Mouse (Mus musculus): ENCODE measurements around the gene Ano1. TPM values are rescaled to one million over a fixed set of nuclear protein-coding genes. Genes with fewer than 3 reads are reported as not detected.
A peak's percentile ranks its signal among the peaks of the same experiment; 100 is the strongest.

The Ano1 gene
- 22.8 and 26.0 TPM in 2 replicates for polyA plus RNA-seq (2014; fragmentation: Nextera tagmentation; extraction: Ambion mirVana)

DNA sequence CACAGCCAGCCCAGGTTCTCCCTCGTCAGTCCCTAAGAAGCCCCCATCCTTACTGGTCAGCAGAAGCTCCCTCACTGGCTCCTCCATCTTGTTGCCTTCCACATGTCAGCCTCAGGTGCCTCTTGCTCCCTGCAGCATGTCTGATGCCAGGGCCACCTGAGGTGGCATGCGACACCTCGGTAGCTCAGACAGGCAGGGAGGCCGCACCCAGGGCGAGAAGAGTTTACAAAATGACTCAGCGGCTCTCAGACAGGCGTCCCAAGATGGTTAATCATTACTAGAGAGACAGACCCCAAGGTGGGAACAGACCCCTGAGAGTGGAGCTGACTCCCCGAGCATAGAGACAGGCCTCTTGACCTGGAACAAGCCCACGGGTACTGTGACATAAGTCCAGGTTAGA is at the start of gene Ano1:
Gene Ano1 (minus strand): TSS at position 142 of the 400 bp plus-strand sequence.
- Histone ChIP-seq H3K4me2 (no peak within 1 kb of the TSS), H3K27me3 (ENCODE audit: control insufficient read depth, insufficient read depth, low read length) (no peaks in the 10 kb centered on the region), H3K9me3 (ENCODE audit: control insufficient read depth, low read length) (no peaks in the 10 kb centered on the region), H3K36me3 (ENCODE audit: control insufficient read depth, insufficient read depth, low read length) (no peaks in the 10 kb centered on the region), H3K9ac (ENCODE audit: low read length) (no peak within 1 kb of the TSS), H3K4me3 (ENCODE audit: low read depth, low read length) (no peak within 1 kb of the TSS), H3K27ac (ENCODE audit: low read depth, low read length) (no peak within 1 kb of the TSS), H3K4me1 (ENCODE audit: control insufficient read depth, insufficient read depth, low read length) (no peaks in the 10 kb centered on the region)
- no peak for DNase-seq (ENCODE audit: low spot score, missing footprints)
- 92% methylated on average over 9 of the region's 9 CpGs for WGBS
- no peak for ATAC-seq (ENCODE audit: low FRiP score)

DNA sequence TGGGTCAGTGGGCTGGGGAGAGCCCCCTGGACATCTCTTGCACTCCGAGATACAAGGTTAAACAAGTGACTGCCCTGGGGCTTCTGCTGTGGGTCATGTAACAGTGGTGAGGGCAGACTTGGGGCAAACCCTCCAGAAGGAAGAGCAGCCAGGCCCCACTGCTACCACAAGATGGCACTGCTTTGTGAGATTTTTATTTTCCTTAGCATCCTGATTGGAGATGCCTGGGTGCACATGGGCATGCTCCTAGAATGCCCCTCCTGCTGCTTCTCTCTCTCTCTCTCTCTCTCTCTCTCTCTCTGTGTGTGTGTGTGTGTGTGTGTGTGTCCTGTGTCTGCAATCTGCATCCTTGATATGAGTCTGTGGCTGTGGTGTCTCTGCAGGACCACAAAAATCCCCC is 46.7 kb upstream of the Ano1 start:
- no peak overlapping the region for H3K4me2 ChIP-seq
- H3K9ac ChIP-seq (ENCODE audit: low read length) = no peak overlapping the region
- 33% methylated on average over 1 of the region's 1 CpGs for WGBS
- peak; percentile 94 for DNase-seq (ENCODE audit: low spot score, missing footprints)
- no peaks in the 10 kb centered on the region for H3K27me3 ChIP-seq (ENCODE audit: control insufficient read depth, insufficient read depth, low read length)
- ATAC-seq (ENCODE audit: low FRiP score) = 0 out of 2 replicates have a peak, but pooled peaks have one; percentile 30
- no peak overlapping the region for H3K27ac ChIP-seq (ENCODE audit: low read depth, low read length)
- no peaks in the 10 kb centered on the region for H3K9me3 ChIP-seq (ENCODE audit: control insufficient read depth, low read length)
- H3K4me1 ChIP-seq (ENCODE audit: control insufficient read depth, insufficient read depth, low read length) = no peaks in the 10 kb centered on the region
- H3K36me3 ChIP-seq (ENCODE audit: control insufficient read depth, insufficient read depth, low read length) = no peaks in the 10 kb centered on the region
- H3K4me3 ChIP-seq (ENCODE audit: low read depth, low read length) = no peak overlapping the region

DNA sequence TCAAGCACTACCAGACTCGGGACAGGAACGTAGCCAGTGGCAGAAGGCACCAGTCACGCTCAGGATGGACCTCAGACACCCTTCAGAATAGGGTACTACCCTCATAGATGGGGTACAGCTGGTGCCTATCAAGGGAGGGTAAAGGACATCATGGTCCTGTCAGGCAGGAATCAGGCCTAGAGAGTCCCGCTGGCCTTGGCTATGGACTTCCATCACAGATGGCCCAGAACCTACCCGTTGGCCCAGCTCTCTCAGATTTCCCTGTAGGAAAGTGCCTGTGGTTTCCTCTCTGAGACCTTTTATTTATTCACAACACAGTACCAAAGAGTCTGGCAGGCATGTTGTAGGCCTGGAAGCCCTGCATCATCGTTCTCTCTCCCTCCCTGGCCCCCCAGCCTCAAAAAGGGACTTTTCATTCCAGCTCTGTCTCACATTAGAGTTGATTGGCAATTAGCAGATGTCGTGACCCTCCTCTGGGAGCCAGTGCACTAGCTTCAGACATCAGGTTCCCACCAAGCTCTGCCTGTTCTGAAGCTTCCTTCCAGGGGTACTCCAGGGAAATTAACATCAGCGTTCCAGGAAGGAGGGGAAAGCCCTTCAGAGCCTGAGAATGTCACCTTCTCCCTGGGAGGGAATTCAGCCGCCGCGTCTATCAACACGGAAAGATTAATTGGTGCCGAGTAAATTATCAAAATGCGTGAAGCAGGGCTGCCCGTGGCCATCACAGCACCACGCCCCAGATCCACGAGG is 45.4 kb upstream of the Ano1 start:
- Histone ChIP-seq H3K27ac (ENCODE audit: low read depth, low read length) (no peak overlapping the region), H3K27me3 (ENCODE audit: control insufficient read depth, insufficient read depth, low read length) (no peaks in the 10 kb centered on the region), H3K4me2 (no peak overlapping the region), H3K9me3 (ENCODE audit: control insufficient read depth, low read length) (no peaks in the 10 kb centered on the region), H3K4me1 (ENCODE audit: control insufficient read depth, insufficient read depth, low read length) (no peaks in the 10 kb centered on the region), H3K4me3 (ENCODE audit: low read depth, low read length) (no peak overlapping the region), H3K9ac (ENCODE audit: low read length) (no peak overlapping the region), H3K36me3 (ENCODE audit: control insufficient read depth, insufficient read depth, low read length) (no peaks in the 10 kb centered on the region)
- ATAC-seq (ENCODE audit: low FRiP score) (no peak), DNase-seq (ENCODE audit: low spot score, missing footprints) (no peak)
- WGBS = 79% methylated on average over 17 of the region's 17 CpGs

DNA sequence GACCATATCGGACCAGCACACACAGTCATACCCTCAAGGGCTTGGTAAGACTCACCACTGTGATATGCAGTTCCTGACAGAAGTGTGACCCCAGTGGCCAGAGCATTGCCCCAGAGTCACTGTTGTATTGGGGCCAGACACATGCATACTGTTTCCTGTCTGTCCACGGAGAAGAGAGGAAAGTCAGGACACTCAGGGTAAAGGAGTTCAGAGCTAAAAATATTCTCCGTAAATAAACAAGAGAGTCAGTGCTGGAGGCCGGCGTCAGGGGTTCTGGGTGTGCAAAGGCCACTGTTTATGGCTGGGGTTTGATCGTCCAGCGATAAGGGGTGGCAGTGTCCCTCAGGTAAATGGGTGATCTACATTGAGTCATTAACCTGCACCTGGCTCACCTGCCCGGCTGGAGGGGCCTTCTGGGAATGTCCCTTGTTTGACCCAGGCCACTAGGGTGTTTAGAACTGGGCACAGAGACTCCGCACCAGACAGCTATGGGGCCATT is 44.3 kb upstream of the Ano1 start:
- 82% methylated on average over 9 of the region's 9 CpGs for WGBS
- peak; percentile 47 for DNase-seq (ENCODE audit: low spot score, missing footprints)
- Histone ChIP-seq H3K9me3 (ENCODE audit: control insufficient read depth, low read length) (no peaks in the 10 kb centered on the region), H3K27me3 (ENCODE audit: control insufficient read depth, insufficient read depth, low read length) (no peaks in the 10 kb centered on the region), H3K36me3 (ENCODE audit: control insufficient read depth, insufficient read depth, low read length) (no peaks in the 10 kb centered on the region), H3K27ac (ENCODE audit: low read depth, low read length) (no peak overlapping the region), H3K4me2 (no peak overlapping the region), H3K4me1 (ENCODE audit: control insufficient read depth, insufficient read depth, low read length) (no peaks in the 10 kb centered on the region), H3K9ac (ENCODE audit: low read length) (no peak overlapping the region), H3K4me3 (ENCODE audit: low read depth, low read length) (no peak overlapping the region)
- no peak for ATAC-seq (ENCODE audit: low FRiP score)

DNA sequence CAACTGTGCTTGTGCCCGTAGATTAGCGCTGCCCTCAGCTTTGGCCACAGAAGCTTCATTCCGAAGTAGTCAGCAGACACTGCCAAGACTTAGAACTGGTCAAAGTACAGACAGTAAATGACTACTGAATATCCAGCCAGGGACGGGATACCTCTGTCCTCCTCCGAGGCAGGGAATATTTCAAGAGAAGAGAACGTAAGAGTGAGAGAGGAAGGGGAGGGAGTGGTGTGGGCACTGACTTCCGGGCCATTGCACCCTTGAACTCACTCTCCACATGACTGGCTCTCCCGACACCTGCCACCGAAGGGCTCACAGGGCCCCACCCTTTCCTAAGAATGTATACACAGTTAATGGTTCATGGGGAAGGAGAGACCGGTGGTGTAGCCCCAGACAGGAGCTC is 41.5 kb upstream of the Ano1 start:
- WGBS = 90% methylated on average over 10 of the region's 10 CpGs
- no peaks in the 10 kb centered on the region for H3K27me3 ChIP-seq (ENCODE audit: control insufficient read depth, insufficient read depth, low read length)

DNA sequence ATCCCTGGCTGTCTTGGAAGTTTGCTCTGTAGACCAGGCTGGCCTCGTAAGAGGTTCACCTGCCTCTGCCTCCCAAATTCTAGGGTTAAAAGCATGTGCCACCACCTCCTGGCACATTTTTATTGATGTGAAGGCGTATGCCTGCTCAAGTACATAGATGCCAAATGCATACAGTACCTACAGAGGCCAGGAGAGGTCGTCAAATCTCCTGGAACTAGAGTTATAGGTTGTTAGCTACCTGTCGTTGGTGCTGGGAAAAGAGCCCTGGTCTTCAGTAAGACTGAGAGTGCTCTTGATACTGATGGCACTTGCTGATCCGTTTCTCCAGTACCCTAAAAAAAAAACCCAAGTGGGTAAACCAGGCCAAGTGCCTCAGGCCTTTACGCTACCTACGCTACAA is 39.7 kb upstream of the Ano1 start:
- H3K4me3 ChIP-seq (ENCODE audit: low read depth, low read length) = no peak overlapping the region
- no peaks in the 10 kb centered on the region for H3K36me3 ChIP-seq (ENCODE audit: control insufficient read depth, insufficient read depth, low read length)
- no peaks in the 10 kb centered on the region for H3K9me3 ChIP-seq (ENCODE audit: control insufficient read depth, low read length)
- ATAC-seq (ENCODE audit: low FRiP score) = no peak
- 88% methylated on average over 7 of the region's 7 CpGs for WGBS
- no peak overlapping the region for H3K4me2 ChIP-seq
- no peaks in the 10 kb centered on the region for H3K4me1 ChIP-seq (ENCODE audit: control insufficient read depth, insufficient read depth, low read length)
- H3K27ac ChIP-seq (ENCODE audit: low read depth, low read length) = no peak overlapping the region
- DNase-seq (ENCODE audit: low spot score, missing footprints) = no peak
- no peak overlapping the region for H3K9ac ChIP-seq (ENCODE audit: low read length)
- no peaks in the 10 kb centered on the region for H3K27me3 ChIP-seq (ENCODE audit: control insufficient read depth, insufficient read depth, low read length)

More for the DNA sequence above, 41.5 kb upstream of the Ano1 start:
- Histone ChIP-seq H3K4me3 (ENCODE audit: low read depth, low read length) (no peak overlapping the region), H3K9ac (ENCODE audit: low read length) (no peak overlapping the region), H3K9me3 (ENCODE audit: control insufficient read depth, low read length) (no peaks in the 10 kb centered on the region), H3K27ac (ENCODE audit: low read depth, low read length) (no peak overlapping the region), H3K4me1 (ENCODE audit: control insufficient read depth, insufficient read depth, low read length) (no peaks in the 10 kb centered on the region), H3K36me3 (ENCODE audit: control insufficient read depth, insufficient read depth, low read length) (no peaks in the 10 kb centered on the region), H3K4me2 (no peak overlapping the region)
- DNase-seq (ENCODE audit: low spot score, missing footprints) (no peak), ATAC-seq (ENCODE audit: low FRiP score) (no peak)

DNA sequence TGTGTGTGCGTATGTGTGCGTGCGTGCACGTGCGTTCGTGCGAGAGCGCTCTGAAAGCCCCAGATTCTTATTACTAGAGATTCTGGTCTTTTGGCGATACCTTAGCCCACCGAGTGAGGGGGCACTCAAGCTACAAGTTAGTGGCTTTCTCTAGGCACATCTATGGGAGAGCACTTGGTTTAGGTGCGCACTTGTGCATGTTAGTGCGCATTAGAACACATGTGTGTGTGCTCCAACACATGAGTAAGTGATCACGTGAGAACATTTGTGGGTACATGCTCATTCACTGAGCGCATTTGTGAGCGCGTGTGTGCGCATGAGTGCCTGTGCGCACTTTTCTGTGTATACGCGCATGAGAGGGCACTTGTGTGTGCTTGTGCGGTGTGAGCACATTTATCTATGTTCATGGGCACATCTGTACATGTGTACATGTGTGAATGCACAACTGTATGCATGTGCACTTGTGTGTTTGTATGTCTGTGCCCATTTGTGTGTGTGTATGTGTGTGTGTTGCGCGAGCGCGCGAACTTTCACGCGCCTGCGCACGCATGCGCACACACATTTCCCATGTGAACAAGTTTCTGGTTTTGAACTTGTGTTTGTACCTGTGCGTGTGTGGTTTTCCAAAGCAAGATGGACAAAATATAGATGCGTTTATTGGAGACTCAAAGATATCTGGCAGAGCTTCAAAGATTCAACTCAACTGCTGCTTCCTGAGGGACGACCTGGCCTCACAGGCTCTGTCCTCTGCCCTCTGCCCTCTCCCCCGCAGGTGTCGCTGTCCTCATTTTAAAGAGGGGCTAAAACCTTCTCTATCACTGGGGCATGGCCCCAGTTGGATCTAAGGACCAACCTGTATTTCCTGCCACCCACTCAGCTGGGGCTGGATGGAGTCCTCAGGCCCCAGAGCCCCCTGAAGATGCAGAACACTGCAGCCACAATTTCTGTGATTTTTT is 38.1 kb upstream of the Ano1 start:
- H3K9me3 ChIP-seq (ENCODE audit: control insufficient read depth, low read length) = no peaks in the 10 kb centered on the region
- peak; percentile 51 for ATAC-seq (ENCODE audit: low FRiP score)
- H3K4me2 ChIP-seq = peak overlapping the region; percentile 38
- H3K4me1 ChIP-seq (ENCODE audit: control insufficient read depth, insufficient read depth, low read length) = no peaks in the 10 kb centered on the region
- peak overlapping the region; percentile 22; the same call in 1 of the 2 replicates for H3K9ac ChIP-seq (ENCODE audit: low read length)
- 46% methylated on average over 36 of the region's 36 CpGs for WGBS
- peak; percentile 92 for DNase-seq (ENCODE audit: low spot score, missing footprints)
- H3K27me3 ChIP-seq (ENCODE audit: control insufficient read depth, insufficient read depth, low read length) = no peaks in the 10 kb centered on the region
- no peak overlapping the region for H3K27ac ChIP-seq (ENCODE audit: low read depth, low read length)
- H3K36me3 ChIP-seq (ENCODE audit: control insufficient read depth, insufficient read depth, low read length) = no peaks in the 10 kb centered on the region
- H3K4me3 ChIP-seq (ENCODE audit: low read depth, low read length) = peak overlapping the region; percentile 16; the same call in 1 of the 2 replicates

DNA sequence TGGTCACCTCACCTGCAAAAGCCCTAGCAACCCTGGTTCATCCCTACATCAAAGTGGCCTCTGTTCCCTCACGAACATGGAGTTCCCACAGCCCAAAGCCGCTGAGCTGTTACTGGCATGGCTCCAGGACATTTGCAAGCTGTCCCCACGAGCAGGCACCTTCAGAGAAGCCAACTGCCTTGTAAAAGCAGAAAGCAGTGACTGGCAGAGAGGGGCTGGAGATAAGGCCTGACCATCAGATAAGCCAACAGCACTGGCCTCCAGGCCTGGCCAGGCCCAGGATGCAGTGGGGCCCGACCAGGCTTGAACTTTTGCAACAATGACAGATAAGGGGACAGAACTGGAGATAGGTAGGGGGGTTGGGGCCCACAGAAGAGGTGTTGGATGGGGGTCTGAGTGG is 36.9 kb upstream of the Ano1 start:
- Histone ChIP-seq H3K36me3 (ENCODE audit: control insufficient read depth, insufficient read depth, low read length) (no peaks in the 10 kb centered on the region), H3K9me3 (ENCODE audit: control insufficient read depth, low read length) (no peaks in the 10 kb centered on the region), H3K9ac (ENCODE audit: low read length) (no peak overlapping the region), H3K27ac (ENCODE audit: low read depth, low read length) (no peak overlapping the region), H3K4me3 (ENCODE audit: low read depth, low read length) (no peak overlapping the region), H3K4me1 (ENCODE audit: control insufficient read depth, insufficient read depth, low read length) (no peaks in the 10 kb centered on the region), H3K4me2 (no peak overlapping the region), H3K27me3 (ENCODE audit: control insufficient read depth, insufficient read depth, low read length) (no peaks in the 10 kb centered on the region)
- ATAC-seq (ENCODE audit: low FRiP score) = no peak
- no peak for DNase-seq (ENCODE audit: low spot score, missing footprints)
- WGBS = 81% methylated on average over 4 of the region's 4 CpGs

DNA sequence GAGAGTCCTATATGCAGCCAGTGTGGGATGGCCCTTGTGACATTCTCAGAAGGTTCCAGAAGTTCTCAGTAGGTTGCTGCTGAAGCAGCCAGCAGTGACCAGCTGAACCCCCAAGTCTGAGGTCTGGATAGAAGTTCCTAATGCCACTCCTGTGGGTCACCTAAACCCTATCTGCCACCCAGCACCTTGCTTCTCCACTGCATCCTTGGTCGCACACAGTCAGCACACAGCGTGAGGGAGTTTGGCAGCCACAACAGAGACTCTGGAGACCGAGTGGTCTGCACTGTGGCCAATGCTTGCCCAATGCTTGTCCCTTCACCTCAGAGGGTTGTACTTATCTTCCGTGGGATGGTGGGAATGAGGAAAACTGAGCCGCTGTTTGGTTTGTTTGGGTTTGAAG is 35.7 kb upstream of the Ano1 start:
- Histone ChIP-seq H3K27ac (ENCODE audit: low read depth, low read length) (no peak overlapping the region), H3K4me2 (no peak overlapping the region), H3K27me3 (ENCODE audit: control insufficient read depth, insufficient read depth, low read length) (no peaks in the 10 kb centered on the region), H3K4me1 (ENCODE audit: control insufficient read depth, insufficient read depth, low read length) (no peaks in the 10 kb centered on the region), H3K9me3 (ENCODE audit: control insufficient read depth, low read length) (no peaks in the 10 kb centered on the region), H3K9ac (ENCODE audit: low read length) (no peak overlapping the region), H3K36me3 (ENCODE audit: control insufficient read depth, insufficient read depth, low read length) (no peaks in the 10 kb centered on the region), H3K4me3 (ENCODE audit: low read depth, low read length) (no peak overlapping the region)
- no peak for ATAC-seq (ENCODE audit: low FRiP score)
- 87% methylated on average over 5 of the region's 5 CpGs for WGBS
- no peak for DNase-seq (ENCODE audit: low spot score, missing footprints)
